Mouse (Mus musculus): ENCODE results near the gene Rnf32.

Rnf32 gene

DNA sequence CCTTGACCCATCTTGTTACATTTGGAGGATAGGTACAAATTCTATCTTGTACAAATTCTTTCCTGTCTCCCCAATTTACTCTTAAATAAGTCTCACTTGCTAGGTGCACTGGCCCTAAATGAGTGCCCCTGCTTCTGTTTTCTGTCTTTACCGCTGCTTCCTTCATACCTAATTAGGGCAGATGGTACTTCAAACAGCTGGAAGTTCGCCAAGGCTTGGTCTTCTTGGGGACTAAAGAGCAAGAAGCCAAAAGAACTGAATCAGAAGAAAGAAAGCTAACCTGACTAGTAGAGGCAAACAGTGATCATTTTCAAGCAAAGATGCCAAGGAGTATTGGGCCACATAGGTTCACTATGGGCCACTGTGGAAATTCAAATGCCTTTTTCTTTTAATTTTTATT lies 77.6 kb downstream of the Rnf32 start:
- no peak for DNase-seq (ENCODE audit: low spot score)

DNA sequence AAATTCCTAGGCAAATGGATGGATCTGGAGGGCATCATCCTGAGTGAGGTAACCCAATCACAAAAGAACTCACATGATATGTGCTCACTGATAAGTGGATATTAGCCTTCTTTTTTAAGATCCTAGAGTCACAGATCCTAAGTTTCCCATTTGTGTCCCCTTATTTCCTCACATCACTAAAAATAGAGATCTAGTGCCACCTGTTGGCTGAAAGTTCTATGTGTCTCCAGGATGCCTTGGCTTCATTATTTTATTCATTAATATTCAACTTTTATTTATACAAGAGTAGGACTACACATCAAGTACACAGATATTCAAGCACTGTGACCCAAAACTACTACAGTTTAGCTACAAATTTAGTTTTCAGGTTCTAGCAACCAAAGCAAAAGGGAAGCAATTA lies 79.0 kb downstream of the Rnf32 start:
- DNase-seq (ENCODE audit: low spot score): no peak
